Mouse (Mus musculus) MEL (cell line): ENCODE measurements around the gene Trim62. TPM values are rescaled to one million over a fixed set of nuclear protein-coding genes. Genes with fewer than 3 reads are reported as not detected.

Experiments
- DNase-seq: peaks from one replicate; pipeline ENCODE4 v3.0.0; 2011; ENCODE audit warnings: low read depth, low spot score
- H3K27ac ChIP-seq: 2 replicates; pipeline ENCODE4 v1.5.1; 2012; ENCODE audit warnings: low read depth, mild to moderate bottlenecking, control low read depth, low read length, moderate library complexity; ENCODE audit not compliant: control insufficient read depth
- H3K27me3 ChIP-seq, 2 experiments: fragments of 150-350 bp in 1 of 2; sonication (generic) in 1 of 2; 2 replicates each; pipeline ENCODE4 v1.6.1; 2012; ENCODE audit warnings: low read length in 2 of 2, mild to moderate bottlenecking in 2 of 2, improper control_type of control experiment in 1 of 2, moderate library complexity in 1 of 2; ENCODE audit not compliant: insufficient read depth in 2 of 2, control insufficient read depth in 1 of 2
- H3K36me3 ChIP-seq, 2 experiments: 2 replicates each; pipeline ENCODE4 v1.6.1; 2012 to 2014; ENCODE audit warnings: low read length in 2 of 2, improper control_type of control experiment in 1 of 2, inconsistent platforms in 1 of 2, mild to moderate bottlenecking in 1 of 2; ENCODE audit not compliant: insufficient read depth in 2 of 2, control insufficient read depth in 1 of 2
- H3K4me1 ChIP-seq, 2 experiments: fragments of 150-350 bp in 1 of 2; sonication (generic) in 1 of 2; 2 replicates each; pipeline ENCODE4 v1.6.1; 2012; ENCODE audit warnings: low read length in 2 of 2, improper control_type of control experiment in 1 of 2, mild to moderate bottlenecking in 1 of 2; ENCODE audit not compliant: insufficient read depth in 2 of 2, control insufficient read depth in 1 of 2
- H3K4me3 ChIP-seq, 2 experiments: fragments of 150-350 bp in 1 of 2; sonication (generic) in 1 of 2; 2 replicates each; pipeline ENCODE4 v1.5.1; 2012; ENCODE audit warnings: low read depth in 2 of 2, low read length in 2 of 2, mild to moderate bottlenecking in 2 of 2, moderate library complexity in 2 of 2, control low read depth in 1 of 2, improper control_type of control experiment in 1 of 2; ENCODE audit not compliant: control insufficient read depth in 1 of 2, insufficient read depth in 1 of 2
- H3K79me2 ChIP-seq: 2 replicates; pipeline ENCODE4 v1.6.1; 2012; ENCODE audit warnings: mild to moderate bottlenecking, low read length, moderate library complexity; ENCODE audit not compliant: control insufficient read depth, poor library complexity, insufficient read depth
- H3K9ac ChIP-seq: 2 replicates; pipeline ENCODE4 v1.6.1; 2012; ENCODE audit warnings: low read depth, mild to moderate bottlenecking, control low read depth, low read length, moderate library complexity; ENCODE audit not compliant: control insufficient read depth, poor library complexity, severe bottlenecking
- H3K9me3 ChIP-seq: fragments of 150-350 bp; sonication (generic); replicated peaks from 2 replicates; pipeline ENCODE4 v1.6.1; 2012; ENCODE audit warnings: mild to moderate bottlenecking, low read length, improper control_type of control experiment, moderate library complexity; ENCODE audit not compliant: insufficient read depth
- BHLHE40 ChIP-seq: IDR thresholded peaks from 2 replicates; pipeline ENCODE4 v1.6.1; 2012; ENCODE audit warnings: low read depth, mild to moderate bottlenecking, inconsistent platforms, low read length, improper control_type of control experiment, borderline replicate concordance
- CHD1 ChIP-seq: IDR thresholded peaks from 2 replicates; pipeline ENCODE4 v1.6.1; 2012; ENCODE audit warnings: low read depth, mild to moderate bottlenecking, inconsistent platforms, low read length, improper control_type of control experiment
- CHD2 ChIP-seq: IDR thresholded peaks from 2 replicates; pipeline ENCODE4 v1.6.1; 2011; ENCODE audit warnings: low read length, improper control_type of control experiment
- ELF1 ChIP-seq: IDR thresholded peaks from 2 replicates; pipeline ENCODE4 v1.6.1; 2014; ENCODE audit warnings: low read depth, mild to moderate bottlenecking, inconsistent platforms, low read length, improper control_type of control experiment, moderate library complexity
- EP300 ChIP-seq, 2 experiments: IDR thresholded peaks; 2 replicates each; pipeline ENCODE4 v1.6.1; 2011; ENCODE audit warnings: improper control_type of control experiment in 2 of 2, low read length in 2 of 2, low read depth in 1 of 2, mild to moderate bottlenecking in 1 of 2
- ETS1 ChIP-seq: IDR thresholded peaks from 2 replicates; pipeline ENCODE4 v1.6.1; 2012; ENCODE audit warnings: low read depth, mild to moderate bottlenecking, inconsistent platforms, low read length, improper control_type of control experiment, moderate library complexity
- GATA1 ChIP-seq: IDR thresholded peaks from 2 replicates; pipeline ENCODE4 v1.6.1; 2011; ENCODE audit warnings: low read depth, low read length, improper control_type of control experiment
- HCFC1 ChIP-seq: IDR thresholded peaks from 2 replicates; pipeline ENCODE4 v1.6.1; 2012; ENCODE audit warnings: low read depth, mild to moderate bottlenecking, inconsistent platforms, low read length, improper control_type of control experiment, moderate library complexity
- JUND ChIP-seq: IDR thresholded peaks from 2 replicates; pipeline ENCODE4 v1.6.1; 2011; ENCODE audit warnings: low read depth, mild to moderate bottlenecking, improper control_type of control experiment, low read length
- KAT2A ChIP-seq: conservative IDR thresholded peaks from 2 replicates; pipeline ENCODE4 v1.6.1; 2012; ENCODE audit warnings: low read depth, low read length, improper control_type of control experiment, inconsistent platforms
- MAX ChIP-seq: IDR thresholded peaks from 2 replicates; pipeline ENCODE4 v1.6.1; 2011; ENCODE audit warnings: low read length, improper control_type of control experiment
- MAZ ChIP-seq: IDR thresholded peaks from 2 replicates; pipeline ENCODE4 v1.6.1; 2012; ENCODE audit warnings: low read depth, mild to moderate bottlenecking, inconsistent platforms, low read length, improper control_type of control experiment
- MXI1 ChIP-seq: IDR thresholded peaks from 2 replicates; pipeline ENCODE4 v1.6.1; 2011; ENCODE audit warnings: mild to moderate bottlenecking, low read depth, low read length, improper control_type of control experiment
- MYB ChIP-seq: IDR thresholded peaks from 2 replicates; pipeline ENCODE4 v1.6.1; 2011; ENCODE audit warnings: mild to moderate bottlenecking, low read depth, low read length, improper control_type of control experiment
- MYC ChIP-seq: IDR thresholded peaks from 2 replicates; pipeline ENCODE4 v1.6.1; 2011; ENCODE audit warnings: low read depth, mild to moderate bottlenecking, low read length, improper control_type of control experiment, moderate library complexity
- NRF1 ChIP-seq: IDR thresholded peaks from 2 replicates; pipeline ENCODE4 v1.6.1; 2014; ENCODE audit warnings: low read depth, mild to moderate bottlenecking, inconsistent platforms, low read length, improper control_type of control experiment, moderate library complexity; ENCODE audit not compliant: poor library complexity, insufficient read depth, severe bottlenecking
- POLR2A ChIP-seq, 2 experiments: IDR thresholded peaks; 2 replicates each; pipeline ENCODE4 v1.6.1; 2011 to 2012; ENCODE audit warnings: low read length in 2 of 2, mild to moderate bottlenecking in 2 of 2, control low read depth in 1 of 2, improper control_type of control experiment in 1 of 2, low read depth in 1 of 2, moderate library complexity in 1 of 2; ENCODE audit not compliant: control insufficient read depth in 1 of 2, insufficient read depth in 1 of 2, poor library complexity in 1 of 2
- POLR2AphosphoS2 ChIP-seq: IDR thresholded peaks from 2 replicates; pipeline ENCODE4 v1.6.1; 2011; ENCODE audit warnings: low read length, improper control_type of control experiment
- POLR2AphosphoS5 ChIP-seq: IDR thresholded peaks from 2 replicates; pipeline ENCODE4 v1.6.1; 2012; ENCODE audit warnings: low read depth, borderline replicate concordance, mild to moderate bottlenecking, inconsistent platforms, low read length, moderate library complexity, mixed read lengths
- RAD21 ChIP-seq: IDR thresholded peaks from 2 replicates; pipeline ENCODE4 v1.6.1; 2011; ENCODE audit warnings: mild to moderate bottlenecking, low read depth, low read length, improper control_type of control experiment
- TBP ChIP-seq: IDR thresholded peaks from 2 replicates; pipeline ENCODE4 v1.8.0; 2011; ENCODE audit warnings: low read depth, low read length, improper control_type of control experiment
- TCF12 ChIP-seq: IDR thresholded peaks from 2 replicates; pipeline ENCODE4 v1.6.1; 2014; ENCODE audit warnings: low read depth, mild to moderate bottlenecking, inconsistent platforms, low read length, improper control_type of control experiment, moderate library complexity
- UBTF ChIP-seq: IDR thresholded peaks from 2 replicates; pipeline ENCODE4 v1.6.1; 2012; ENCODE audit warnings: low read depth, mild to moderate bottlenecking, inconsistent platforms, low read length, improper control_type of control experiment, moderate library complexity, borderline replicate concordance; ENCODE audit not compliant: insufficient read depth
- USF1 ChIP-seq: IDR thresholded peaks from 2 replicates; pipeline ENCODE4 v1.6.1; 2014; ENCODE audit warnings: low read depth, mild to moderate bottlenecking, inconsistent platforms, low read length, improper control_type of control experiment, moderate library complexity
- USF2 ChIP-seq, 2 experiments: IDR thresholded peaks; 2 replicates each; pipeline ENCODE4 v1.6.1; 2011 to 2012; ENCODE audit warnings: improper control_type of control experiment in 2 of 2, low read length in 2 of 2, borderline replicate concordance in 1 of 2, inconsistent platforms in 1 of 2, low read depth in 1 of 2, mild to moderate bottlenecking in 1 of 2; ENCODE audit not compliant: insufficient read depth in 1 of 2
- ZC3H11A ChIP-seq: IDR thresholded peaks from 2 replicates; pipeline ENCODE4 v1.6.1; 2012; ENCODE audit warnings: low read depth, mild to moderate bottlenecking, inconsistent platforms, low read length, improper control_type of control experiment
- ZMIZ1 ChIP-seq: IDR thresholded peaks from 2 replicates; pipeline ENCODE4 v1.6.1; 2012; ENCODE audit warnings: low read depth, mild to moderate bottlenecking, inconsistent platforms, low read length, improper control_type of control experiment, moderate library complexity
- ZNF384 ChIP-seq: IDR thresholded peaks from 2 replicates; pipeline ENCODE4 v1.6.1; 2012; ENCODE audit warnings: low read depth, mild to moderate bottlenecking, inconsistent platforms, low read length, improper control_type of control experiment
- polyA plus RNA-seq, 2 experiments: library from polyadenylated mRNA; stranded (reverse) in 1 of 2; unstranded in 1 of 2; fragments of >175 nt in 1 of 2; fragments of >200 nt in 1 of 2; gene quantifications; 2 replicates each; pipeline versions ENCODE4 v1.2.1 to v1.2.4; 2012; ENCODE audit warnings: low replicate concordance in 2 of 2, low read depth in 1 of 2; ENCODE audit not compliant: insufficient read length in 2 of 2, insufficient read depth in 1 of 2, missing spikeins in 1 of 2
- total RNA-seq: library from RNA; depleted of rRNA; stranded (reverse); fragments of 300-350 nt; gene quantifications from 2 replicates; pipeline ENCODE4 v1.2.3, GENCODE M21; 2012

Gene Trim62
- total and polyA plus RNA-seq, 3 experiments = 0.12 to 1.2 TPM; not detected in 1

DNA sequence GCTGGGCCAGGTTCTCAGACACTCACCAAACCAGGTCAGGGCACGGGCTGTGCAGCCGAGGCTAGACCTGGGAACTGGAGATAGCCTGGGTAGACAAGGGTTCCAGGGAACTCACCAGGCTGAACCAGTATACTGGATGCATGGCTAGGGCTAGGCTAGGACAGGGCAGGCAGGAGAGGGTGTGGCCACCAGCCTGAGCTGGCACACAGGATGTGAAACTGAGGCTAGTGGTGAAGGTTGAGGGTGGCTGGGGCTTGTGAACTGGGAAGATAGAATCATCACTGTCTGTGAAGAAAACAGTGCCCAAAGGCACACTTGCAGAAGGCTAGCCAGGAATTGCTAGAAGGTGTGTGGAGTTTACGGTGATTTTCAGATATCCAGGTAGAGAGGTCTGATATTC lies 34.4 kb upstream of the Trim62 start:
- Histone ChIP-seq H3K27me3 (no peaks in the 10 kb centered on the region), H3K9me3 (no peaks in the 10 kb centered on the region), H3K4me1 (peaks cover 0 to 18% of the 10 kb centered on the region in 2 experiments; a peak in 2 of 4 replicates), H3K36me3 (no peaks in the 10 kb centered on the region), H3K79me2 (no peaks in the 10 kb centered on the region), H3K4me3 (no peak overlapping the region), H3K9ac (no peak overlapping the region), H3K27ac (no peak overlapping the region)
- TF ChIP-seq HCFC1 (no peak), BHLHE40 (no peak), ZC3H11A (no peak), CHD2 (no peak), JUND (no peak), POLR2AphosphoS5 (no peak), RAD21 (no peak), CHD1 (no peak), MYB (no peak), POLR2AphosphoS2 (no peak), TCF12 (no peak), MYC (no peak), MXI1 (no peak), ELF1 (no peak), NRF1 (no peak), POLR2A (IDR thresholded peaks at IDR 0.05; ENCODE audit: control insufficient read depth in 1 of 2, insufficient read depth in 1 of 2, low read depth in 1 of 2, low read length in 2 of 2, poor library complexity in 1 of 2) (no peak), ZNF384 (no peak), ZMIZ1 (no peak), USF2 (IDR thresholded peaks at IDR 0.05; ENCODE audit: borderline replicate concordance in 1 of 2, insufficient read depth in 1 of 2, low read depth in 1 of 2, low read length in 2 of 2) (no peak)
- no peak for DNase-seq

DNA sequence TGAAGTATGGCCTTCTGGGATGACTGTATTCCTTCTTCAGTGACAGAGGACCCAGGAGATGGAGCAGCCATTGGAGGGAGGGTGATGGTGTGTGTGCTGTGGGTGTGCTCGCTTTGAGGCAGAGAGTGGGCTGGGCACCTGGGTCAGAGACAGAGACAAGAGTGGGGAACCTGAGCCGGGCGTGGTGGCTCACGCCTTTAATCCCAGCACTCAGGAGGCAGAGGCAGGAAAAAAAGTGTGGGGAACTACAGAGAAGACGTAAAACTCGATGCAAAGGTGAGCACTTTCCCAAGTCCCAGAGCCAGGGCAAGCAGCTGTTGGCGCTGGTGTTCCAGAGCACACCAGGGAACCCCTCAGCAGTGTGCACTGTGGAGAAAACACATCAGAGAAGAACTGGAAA lies 33.7 kb upstream of the Trim62 start:
- H3K79me2 ChIP-seq = no peaks in the 10 kb centered on the region
- peaks cover 0 to 13% of the 10 kb centered on the region in 2 experiments; a peak in 1 of 4 replicates for H3K4me1 ChIP-seq
- H3K4me3 ChIP-seq = no peak overlapping the region
- no peak for DNase-seq
- TF ChIP-seq ETS1 (no peak), BHLHE40 (no peak), KAT2A (no peak), MAZ (no peak), MAX (no peak), TCF12 (no peak), EP300 (IDR thresholded peaks at IDR 0.05; ENCODE audit: low read depth in 1 of 2, low read length in 2 of 2) (no peak), UBTF (no peak), MYB (no peak), ELF1 (no peak), USF1 (no peak), TBP (no peak), GATA1 (no peak), ZC3H11A (no peak)
- H3K9ac ChIP-seq = no peak overlapping the region
- H3K27ac ChIP-seq = no peak overlapping the region
- H3K9me3 ChIP-seq = no peaks in the 10 kb centered on the region
- H3K36me3 ChIP-seq = no peaks in the 10 kb centered on the region
- no peaks in the 10 kb centered on the region for H3K27me3 ChIP-seq
